Mouse (Mus musculus) cortical plate, adult 2 months (tissue): ENCODE measurements around the gene Pid1. TPM values are rescaled to one million over a fixed set of nuclear protein-coding genes. Genes with fewer than 3 reads are reported as not detected.

Experiments
- H3K27ac ChIP-seq: fragments of 200-500 bp; 2 replicates; pipeline ENCODE4 v1.5.1; 2012; ENCODE audit warnings: low read length, control low read depth, inconsistent platforms; ENCODE audit not compliant: insufficient read depth
- H3K4me1 ChIP-seq: fragments of 200-500 bp; 2 replicates; pipeline ENCODE4 v1.6.1; 2011; ENCODE audit warnings: low read length; ENCODE audit not compliant: control insufficient read depth, insufficient read depth
- H3K4me3 ChIP-seq: fragments of 200-500 bp; 2 replicates; pipeline ENCODE4 v1.5.1; 2011; ENCODE audit warnings: mild to moderate bottlenecking, low read length, control low read depth; ENCODE audit not compliant: insufficient read depth
- CTCF ChIP-seq: fragments of 200-500 bp; IDR thresholded peaks from 2 replicates; pipeline ENCODE4 v1.5.1; 2011; ENCODE audit warnings: mild to moderate bottlenecking, control low read depth, low read length; ENCODE audit not compliant: insufficient read depth; ENCODE audit errors: extremely low read depth
- POLR2A ChIP-seq: fragments of 200-500 bp; IDR thresholded peaks from 2 replicates; pipeline ENCODE4 v1.6.1; 2011; ENCODE audit warnings: mild to moderate bottlenecking, low read length, control low read depth; ENCODE audit not compliant: insufficient read depth; ENCODE audit errors: extremely low read depth
- polyA plus RNA-seq: library from polyadenylated mRNA; depleted of rRNA; stranded (reverse); fragments of >200 nt; gene quantifications from 2 replicates; pipeline ENCODE4 v1.2.3, GENCODE M21; 2012

Gene Pid1
- polyA plus RNA-seq, 1 experiment = 22.3 TPM

DNA sequence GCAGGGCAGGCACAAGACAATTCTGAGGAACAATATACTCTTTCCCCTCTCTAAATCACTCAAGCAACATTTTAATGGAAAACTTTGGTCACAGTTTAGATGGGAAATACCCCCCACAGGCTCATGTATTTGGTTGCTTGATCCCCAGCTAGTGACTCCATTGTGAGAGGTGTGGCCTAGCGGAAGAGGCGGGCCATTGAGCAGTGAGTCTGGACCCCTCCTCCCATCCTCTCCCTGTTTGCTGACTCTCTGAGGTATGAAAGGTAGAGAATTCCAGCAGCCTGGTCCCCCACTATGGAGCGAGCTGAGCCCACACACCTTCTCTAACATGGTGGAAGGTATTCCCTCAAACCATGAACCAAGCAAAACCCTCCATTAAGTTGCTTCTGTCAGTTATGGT, 83.8 kb downstream of the Pid1 start:
- TF ChIP-seq POLR2A (no peak), CTCF (no peak)
- H3K4me3 ChIP-seq = no peak overlapping the region
- H3K27ac ChIP-seq = no peak overlapping the region
- no peaks in the 10 kb centered on the region; the same call in 1 of the 2 replicates for H3K4me1 ChIP-seq

DNA sequence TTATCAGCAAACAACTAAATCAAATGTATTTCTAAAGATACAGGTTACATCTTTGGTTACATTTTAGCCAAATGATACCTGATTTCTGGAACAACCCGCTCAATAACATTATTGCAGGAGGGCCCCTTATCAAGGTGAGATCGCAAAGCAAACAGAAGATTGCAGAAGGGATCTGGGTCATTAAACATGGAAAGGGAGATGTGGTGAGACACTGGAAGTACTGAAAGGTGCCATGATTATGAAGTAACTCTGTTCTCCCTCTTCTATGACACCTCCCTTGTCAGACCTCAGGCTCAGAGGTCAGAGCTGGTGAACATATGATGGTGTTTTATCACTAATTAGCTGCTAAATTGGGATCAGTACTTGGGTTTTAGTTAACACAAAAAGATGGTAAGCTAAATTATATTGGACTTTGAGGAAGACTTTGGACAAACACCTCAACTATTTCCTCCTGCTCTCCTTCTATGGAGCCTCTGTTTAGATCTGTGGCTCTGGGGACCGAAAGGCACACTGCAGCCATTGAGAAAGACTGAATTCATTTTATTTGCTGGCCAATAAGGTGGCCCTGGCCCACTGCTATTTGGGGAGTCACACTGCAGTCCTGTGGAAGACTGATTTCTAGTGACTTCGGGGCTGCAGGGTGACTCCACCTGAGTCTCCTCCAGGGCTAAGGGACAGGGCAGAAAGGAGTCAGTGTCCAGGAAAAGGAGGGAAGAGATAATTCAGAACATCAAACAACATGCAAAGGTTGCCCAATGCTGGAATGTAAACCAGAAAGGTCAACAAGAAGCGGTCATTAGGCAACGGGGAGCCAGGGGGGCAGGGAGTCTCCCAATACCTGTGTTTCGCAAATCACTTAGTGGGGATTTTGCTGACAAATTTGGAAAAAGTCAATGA, 85.4 kb downstream of the Pid1 start:
- no peak for TF ChIP-seq CTCF
- no peak for TF ChIP-seq POLR2A
- Histone ChIP-seq H3K4me3 (no peak overlapping the region), H3K27ac (no peak overlapping the region), H3K4me1 (no peaks in the 10 kb centered on the region; the same call in 1 of the 2 replicates)

DNA sequence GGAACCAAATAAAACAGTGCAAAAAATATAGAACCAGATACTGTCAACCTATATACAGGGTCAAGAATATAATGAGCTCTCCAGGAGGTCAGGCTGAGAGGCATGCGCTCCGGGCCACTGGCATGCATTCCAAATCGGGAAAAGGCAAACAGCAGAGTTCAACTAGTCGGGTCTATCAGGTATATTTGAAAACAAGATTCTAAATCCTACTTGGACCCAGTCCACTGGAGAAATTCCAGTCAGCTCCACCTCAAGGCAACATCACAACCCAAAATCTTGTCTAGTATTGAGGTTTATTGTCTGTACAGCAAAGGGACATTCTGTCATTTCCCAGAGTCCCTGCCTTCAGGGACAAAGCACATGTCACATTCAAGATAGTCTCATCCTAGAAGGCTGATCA, 91.0 kb downstream of the Pid1 start:
- TF ChIP-seq CTCF (no peak), POLR2A (no peak)
- Histone ChIP-seq H3K4me1 (no peaks in the 10 kb centered on the region), H3K27ac (no peak overlapping the region), H3K4me3 (no peak overlapping the region)

DNA sequence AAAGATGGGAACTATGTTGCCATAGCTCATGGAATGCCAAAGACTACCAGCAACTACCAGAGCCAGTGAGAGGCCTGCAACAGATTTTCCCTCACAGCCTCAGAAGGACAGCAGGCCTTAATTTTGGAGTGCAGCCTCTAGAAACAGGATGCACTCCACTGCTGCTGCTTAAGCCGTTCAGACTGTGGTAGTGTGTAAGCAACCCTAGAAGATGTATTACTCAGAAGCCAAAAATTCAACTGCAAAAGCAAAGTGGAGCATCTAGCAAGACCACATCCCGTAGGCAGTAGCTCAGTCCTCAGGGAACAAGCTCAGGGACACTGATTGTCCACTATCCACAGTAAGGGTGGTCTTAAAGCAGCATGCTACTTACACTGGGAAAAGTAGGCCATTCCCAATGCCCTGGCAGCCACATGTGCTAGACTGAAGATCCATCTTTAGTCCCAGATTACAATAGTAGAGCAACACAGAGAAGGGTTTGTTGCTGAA, 92.2 kb downstream of the Pid1 start:
- no peak overlapping the region for H3K4me3 ChIP-seq
- H3K27ac ChIP-seq = no peak overlapping the region
- TF ChIP-seq CTCF (no peak), POLR2A (no peak)
- no peaks in the 10 kb centered on the region for H3K4me1 ChIP-seq

DNA sequence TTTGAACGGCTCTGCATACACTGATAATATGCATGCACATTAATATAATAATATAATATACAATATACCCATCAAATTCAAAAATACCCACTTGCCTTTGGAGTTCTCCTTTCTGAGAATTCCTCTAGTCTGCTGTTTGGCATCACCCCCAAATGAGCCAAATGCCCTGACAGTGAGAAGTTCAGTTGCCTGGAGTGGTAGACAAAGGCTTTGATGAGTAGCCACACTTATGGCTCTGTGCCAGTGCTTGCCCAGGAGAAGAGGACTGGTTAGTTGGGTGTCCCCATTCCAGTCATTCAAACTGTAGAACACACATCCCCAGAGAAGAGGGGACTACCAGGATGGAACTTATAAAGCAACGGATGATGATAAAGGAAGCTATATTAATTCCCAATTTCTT, 106.3 kb downstream of the Pid1 start:
- Histone ChIP-seq H3K4me1 (peaks cover 4% of the 10 kb centered on the region; the same call in 1 of the 2 replicates), H3K4me3 (no peak overlapping the region), H3K27ac (no peak overlapping the region)
- no peak for TF ChIP-seq POLR2A
- no peak for TF ChIP-seq CTCF

DNA sequence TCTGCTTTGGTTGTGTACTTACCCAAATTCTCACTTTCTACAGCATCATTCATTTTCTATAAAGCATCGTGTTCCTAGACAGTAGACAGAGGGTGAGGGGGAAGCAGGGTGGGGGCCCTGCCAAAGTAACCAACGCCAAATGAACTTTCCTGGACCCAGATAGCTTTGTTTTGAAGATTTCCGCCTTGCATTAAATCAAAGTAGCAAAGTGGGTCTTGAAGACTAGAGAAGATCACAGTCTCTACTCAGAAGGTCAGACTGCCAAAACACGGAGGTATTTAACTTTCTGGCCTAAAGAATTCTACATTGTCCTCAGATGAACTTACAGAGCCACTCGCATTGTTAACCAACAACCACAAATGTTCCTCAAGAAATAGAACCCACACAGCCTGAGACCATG, 109.6 kb downstream of the Pid1 start:
- no peak overlapping the region for H3K4me3 ChIP-seq
- H3K27ac ChIP-seq = no peak overlapping the region
- TF ChIP-seq POLR2A = no peak
- TF ChIP-seq CTCF = no peak
- peaks cover 7% of the 10 kb centered on the region; the same call in 1 of the 2 replicates for H3K4me1 ChIP-seq

DNA sequence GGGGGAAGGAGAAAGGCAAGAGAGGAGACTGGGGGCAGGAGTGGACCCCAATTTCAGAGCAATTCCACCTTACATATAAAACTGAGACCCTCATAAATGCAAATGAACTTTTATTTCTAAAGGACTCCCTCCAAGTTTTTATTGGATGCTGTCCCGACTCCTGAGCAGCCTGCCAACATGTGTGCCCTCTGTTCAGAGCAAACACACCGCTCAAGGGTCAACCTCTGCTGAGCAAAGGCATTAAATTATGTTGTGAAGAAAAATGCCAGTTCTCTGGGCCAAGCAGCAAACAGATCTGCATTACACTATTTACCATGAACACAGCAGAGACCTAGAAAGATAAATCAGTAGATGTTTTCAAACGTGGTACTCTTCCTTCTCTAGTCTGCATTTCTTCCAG, 110.1 kb downstream of the Pid1 start:
- TF ChIP-seq POLR2A = no peak
- TF ChIP-seq CTCF = no peak
- Histone ChIP-seq H3K4me1 (peaks cover 7% of the 10 kb centered on the region; the same call in 1 of the 2 replicates), H3K27ac (no peak overlapping the region), H3K4me3 (no peak overlapping the region)

DNA sequence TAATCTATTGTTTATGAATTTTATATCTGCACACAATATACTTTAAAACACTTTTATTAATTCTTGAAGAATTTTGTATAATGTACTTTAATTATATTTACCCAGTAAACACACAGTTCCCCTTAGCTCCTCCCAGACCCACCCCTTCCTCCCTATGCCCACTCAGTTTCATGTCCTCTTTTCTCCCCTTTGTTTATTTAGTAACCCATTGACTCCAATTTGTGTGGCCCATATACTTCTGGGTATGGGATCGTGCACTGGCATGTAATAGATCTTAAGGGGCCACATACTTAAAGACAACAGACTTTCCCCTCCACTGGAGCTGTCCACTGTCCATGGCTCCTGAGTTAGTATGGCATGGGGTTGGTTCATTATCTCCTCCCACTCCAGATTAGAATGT, 112.8 kb downstream of the Pid1 start:
- no peak overlapping the region for H3K4me3 ChIP-seq
- TF ChIP-seq POLR2A = no peak
- TF ChIP-seq CTCF = no peak
- H3K4me1 ChIP-seq = peaks cover 7% of the 10 kb centered on the region; the same call in 1 of the 2 replicates
- no peak overlapping the region for H3K27ac ChIP-seq

DNA sequence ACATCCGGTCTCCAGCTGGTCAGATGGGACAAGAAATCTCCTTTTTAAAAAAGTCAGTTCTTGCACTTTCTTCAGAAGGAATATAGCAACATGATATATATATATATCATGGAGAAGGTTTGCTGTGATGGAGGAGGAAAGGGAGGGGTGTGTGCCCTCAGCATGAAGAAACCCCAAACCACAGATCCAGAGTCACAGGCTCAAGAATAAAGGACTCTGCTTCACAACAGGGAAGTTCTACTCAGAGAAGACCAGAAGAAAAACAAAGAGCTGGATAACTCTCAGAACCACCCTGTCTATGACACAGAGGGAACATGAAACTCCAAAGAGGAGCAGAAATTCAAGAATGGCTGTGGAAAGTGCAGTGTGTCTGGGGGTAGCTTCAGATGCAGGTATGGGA, 113.2 kb downstream of the Pid1 start:
- H3K4me3 ChIP-seq = no peak overlapping the region
- TF ChIP-seq POLR2A (no peak), CTCF (no peak)
- H3K27ac ChIP-seq = no peak overlapping the region
- peaks cover 7% of the 10 kb centered on the region; the same call in 1 of the 2 replicates for H3K4me1 ChIP-seq

DNA sequence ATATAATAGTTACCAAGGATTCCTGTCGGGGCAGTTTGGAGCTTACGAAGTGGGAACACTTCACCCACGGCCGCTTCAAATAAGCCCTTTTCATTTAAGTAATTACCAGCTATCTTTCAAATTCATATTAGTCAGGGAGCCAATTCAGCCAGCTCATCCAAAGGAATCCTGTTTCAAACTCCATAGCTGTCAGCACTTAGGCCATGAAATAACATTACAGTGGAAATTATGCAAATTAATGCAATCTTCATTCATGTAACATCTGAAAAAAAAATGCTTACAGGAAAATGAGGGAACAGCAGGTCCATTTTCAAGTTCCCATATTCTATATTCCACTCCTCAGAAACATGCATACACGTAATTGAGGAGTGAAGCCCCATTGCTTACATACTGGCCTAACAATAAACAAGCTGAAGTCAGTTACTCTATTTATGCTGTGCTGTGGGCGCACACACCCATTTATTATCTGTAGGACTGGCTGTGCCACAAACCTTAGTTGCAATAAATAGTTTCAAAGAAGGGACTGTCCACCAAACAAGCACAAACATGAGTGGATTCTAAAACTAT, 114.1 kb downstream of the Pid1 start:
- Histone ChIP-seq H3K27ac (no peak overlapping the region), H3K4me3 (no peak overlapping the region), H3K4me1 (peaks cover 5% of the 10 kb centered on the region; the same call in 1 of the 2 replicates)
- no peak for TF ChIP-seq POLR2A
- TF ChIP-seq CTCF = no peak
